Mouse (Mus musculus): ENCODE measurements around the gene Cxcl13. TPM values are rescaled to one million over a fixed set of nuclear protein-coding genes. Genes with fewer than 3 reads are reported as not detected.
A peak's percentile ranks its signal among the peaks of the same experiment; 100 is the strongest.

The Cxcl13 gene
- polyA plus RNA-seq, 1 experiment from 2014 or later: 0.44 TPM

DNA sequence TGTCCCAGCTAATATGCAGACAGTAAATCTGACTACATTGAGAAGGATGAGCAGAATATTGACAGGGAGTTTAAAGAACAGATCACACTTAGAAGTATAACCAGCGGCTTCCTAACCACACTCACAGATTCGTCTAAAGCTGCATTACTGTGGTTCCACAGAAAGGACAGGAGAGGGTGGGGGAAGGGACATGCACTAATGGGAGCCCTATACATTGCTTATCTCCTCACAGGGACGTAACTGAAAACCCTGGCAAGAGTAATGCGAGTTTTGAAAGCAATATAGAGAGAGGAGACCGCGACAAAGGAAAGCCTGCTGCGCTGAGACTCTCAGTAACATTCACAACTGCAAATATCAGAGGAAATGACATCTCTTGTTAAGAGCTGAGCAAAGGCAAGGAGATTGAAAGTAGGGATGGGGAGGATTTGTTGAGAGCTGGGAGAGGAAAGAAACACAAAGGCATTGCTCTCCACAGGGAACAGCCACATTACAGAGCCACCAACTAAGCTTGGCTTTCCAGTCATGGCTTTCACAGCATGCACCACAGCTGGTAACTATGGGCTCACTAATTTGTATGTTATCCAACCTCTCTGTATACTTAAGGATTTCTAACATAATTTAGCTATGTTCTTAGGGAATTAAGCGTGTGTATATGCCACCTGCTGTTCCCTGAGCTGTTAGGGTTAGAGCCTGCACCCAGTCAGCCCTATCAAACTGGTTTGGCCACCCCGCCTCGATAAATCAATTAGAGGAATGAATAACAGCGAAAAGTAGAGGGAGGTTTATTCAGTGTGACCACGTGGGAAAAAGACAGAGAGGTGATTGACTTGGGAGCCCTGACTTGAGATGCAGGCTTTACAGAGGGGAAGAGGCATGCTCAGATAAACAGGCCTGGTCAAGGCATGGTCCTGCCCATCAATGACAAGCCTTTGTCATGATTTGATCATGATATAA, 34.9 kb downstream of the Cxcl13 start:
- no peaks in the 10 kb centered on the region for H3K27me3 ChIP-seq (replicated peaks)
- 15% methylated on average over 12 of the region's 12 CpGs for WGBS
- H3K36me3 ChIP-seq: no peaks in the 10 kb centered on the region
- H3K9ac ChIP-seq (replicated peaks): no peak overlapping the region; the same call in 1 of the 2 replicates
- no peaks in the 10 kb centered on the region for H3K9me3 ChIP-seq (replicated peaks)
- H3K4me1 ChIP-seq: peaks cover 10% of the 10 kb centered on the region
- H3K4me3 ChIP-seq (replicated peaks): no peak overlapping the region
- peak; percentile 83 for ATAC-seq (ENCODE audit: low FRiP score)
- peak overlapping the region; percentile 37 for H3K4me2 ChIP-seq
- peak overlapping the region; percentile 30; the same call in 1 of the 2 replicates for H3K27ac ChIP-seq (replicated peaks)

DNA sequence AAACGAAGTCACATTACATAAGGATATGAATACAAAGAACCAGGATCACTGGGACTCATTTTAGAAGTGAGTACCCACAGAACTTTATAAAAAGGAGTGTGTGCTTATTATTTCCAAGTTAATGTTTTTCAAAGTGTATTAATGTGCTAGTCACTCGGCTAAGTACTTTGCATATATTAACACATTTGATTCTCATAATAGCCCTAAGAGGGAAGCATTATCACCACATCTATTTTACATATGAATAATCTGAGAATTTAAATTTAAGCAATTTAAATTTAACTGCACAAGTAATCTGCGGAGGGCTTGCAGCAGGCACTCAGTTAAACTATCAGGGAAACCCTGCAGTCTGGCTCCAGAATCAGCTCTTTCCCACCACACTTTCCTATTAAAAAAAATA, 40.5 kb downstream of the Cxcl13 start:
- H3K36me3 ChIP-seq: no peaks in the 10 kb centered on the region
- 49% methylated on average over 3 of the region's 3 CpGs for WGBS

DNA sequence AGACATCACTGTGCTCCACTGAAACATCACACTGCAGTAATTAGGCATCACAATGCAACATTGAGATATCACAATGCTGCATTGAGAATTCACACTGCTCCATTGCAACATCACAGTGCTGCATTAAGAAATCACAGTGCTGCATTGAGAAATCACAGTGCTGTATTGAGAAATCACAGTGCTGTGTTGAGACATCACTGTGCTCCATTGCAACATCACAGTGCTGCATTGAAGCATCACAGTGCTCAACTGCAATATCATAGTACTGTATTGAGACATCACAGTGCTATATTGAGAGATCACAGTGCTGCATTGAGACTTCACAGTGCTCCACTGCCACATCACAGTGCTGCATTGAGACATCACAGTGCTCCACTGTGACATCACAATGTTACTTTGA, 46.6 kb downstream of the Cxcl13 start:
- no peaks in the 10 kb centered on the region for H3K4me1 ChIP-seq
- H3K9me3 ChIP-seq (replicated peaks): no peaks in the 10 kb centered on the region
- no peaks in the 10 kb centered on the region for H3K36me3 ChIP-seq
- H3K4me3 ChIP-seq (replicated peaks): no peak overlapping the region
- no peak overlapping the region for H3K27ac ChIP-seq (replicated peaks)
- ATAC-seq (ENCODE audit: low FRiP score): no peak
- H3K4me2 ChIP-seq: no peak overlapping the region
- H3K27me3 ChIP-seq (replicated peaks): no peaks in the 10 kb centered on the region
- no peak overlapping the region for H3K9ac ChIP-seq (replicated peaks)

More for the DNA sequence above, 40.5 kb downstream of the Cxcl13 start:
- no peak overlapping the region for H3K27ac ChIP-seq (replicated peaks)
- H3K4me1 ChIP-seq: no peaks in the 10 kb centered on the region
- no peak overlapping the region for H3K9ac ChIP-seq (replicated peaks)
- H3K27me3 ChIP-seq (replicated peaks): no peaks in the 10 kb centered on the region
- H3K4me3 ChIP-seq (replicated peaks): no peak overlapping the region
- ATAC-seq (ENCODE audit: low FRiP score): peak; percentile 47; the same call in 1 of the 2 replicates
- no peak overlapping the region for H3K4me2 ChIP-seq
- H3K9me3 ChIP-seq (replicated peaks): no peaks in the 10 kb centered on the region

DNA sequence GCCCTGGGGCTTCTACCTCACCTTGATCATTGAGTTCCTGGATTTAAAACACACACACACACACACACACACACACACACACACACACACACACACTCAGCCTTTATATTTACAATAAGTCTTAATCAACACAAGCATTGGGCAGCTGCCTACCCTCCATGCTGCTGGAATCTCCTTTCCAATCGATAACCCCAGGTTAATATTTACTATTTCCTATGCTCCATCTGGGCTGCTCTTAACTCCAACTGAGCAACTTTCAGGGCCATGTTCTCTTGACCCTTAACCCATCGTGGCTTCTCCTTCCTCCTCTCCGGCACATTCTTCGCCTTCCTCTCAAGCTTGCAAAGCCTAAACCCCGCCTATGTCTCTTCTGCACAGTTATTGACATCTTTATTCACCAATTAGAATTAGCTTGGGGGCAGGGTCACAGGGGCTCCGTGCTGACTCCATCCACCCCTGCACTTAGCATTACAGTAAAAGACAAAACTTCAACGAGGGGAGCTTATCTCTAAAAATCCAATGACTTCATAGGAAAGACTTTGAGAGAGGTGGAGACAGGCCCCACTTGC, 51.6 kb downstream of the Cxcl13 start:
- Histone ChIP-seq H3K4me3 (replicated peaks) (no peak overlapping the region), H3K27me3 (replicated peaks) (no peaks in the 10 kb centered on the region), H3K4me2 (no peak overlapping the region), H3K9me3 (replicated peaks) (no peaks in the 10 kb centered on the region), H3K4me1 (no peaks in the 10 kb centered on the region), H3K36me3 (no peaks in the 10 kb centered on the region), H3K27ac (replicated peaks) (no peak overlapping the region), H3K9ac (replicated peaks) (no peak overlapping the region)
- WGBS: 82% methylated on average over 7 of the region's 7 CpGs
- no peak for ATAC-seq (ENCODE audit: low FRiP score)

DNA sequence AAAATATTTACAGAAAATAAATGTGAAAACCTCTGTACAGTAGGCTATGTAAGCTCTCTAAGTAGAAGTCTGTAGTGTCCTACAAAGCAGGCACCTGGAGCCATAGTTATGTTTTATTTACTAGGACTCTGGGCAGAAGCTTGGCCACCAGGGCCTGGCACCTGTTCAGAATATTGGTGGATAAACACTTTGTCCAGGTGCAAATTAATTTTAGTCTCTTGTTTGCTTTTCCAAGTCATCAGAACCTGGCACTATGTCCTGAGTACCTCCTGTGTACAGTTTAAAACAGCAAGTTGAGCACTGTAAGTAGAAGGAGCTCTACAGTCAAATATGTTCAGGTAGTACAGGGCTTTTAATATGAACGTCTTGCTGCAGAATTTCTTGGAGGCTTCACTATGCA, 52.3 kb downstream of the Cxcl13 start:
- Histone ChIP-seq H3K27ac (replicated peaks) (no peak overlapping the region), H3K36me3 (no peaks in the 10 kb centered on the region), H3K27me3 (replicated peaks) (no peaks in the 10 kb centered on the region), H3K4me2 (no peak overlapping the region), H3K9me3 (replicated peaks) (no peaks in the 10 kb centered on the region), H3K4me3 (replicated peaks) (no peak overlapping the region), H3K9ac (replicated peaks) (no peak overlapping the region), H3K4me1 (no peaks in the 10 kb centered on the region)
- no peak for ATAC-seq (ENCODE audit: low FRiP score)
- WGBS: 78% methylated on average over 1 of the region's 1 CpGs

Other genes with a start within 250 kb of the Cxcl13 start
- gene Gm7978, start 220.8 kb upstream of the Cxcl13 start, polyA plus RNA-seq (2015; fragmentation: Nextera tagmentation; extraction: Ambion mirVana): not detected in 2 replicates
- not detected in 2 replicates for gene Gm7982, start 214.9 kb upstream of the Cxcl13 start, polyA plus RNA-seq (2015; fragmentation: Nextera tagmentation; extraction: Ambion mirVana)
- not detected in 2 replicates for gene E330014E10Rik, start 181.0 kb upstream of the Cxcl13 start, polyA plus RNA-seq (2015; fragmentation: Nextera tagmentation; extraction: Ambion mirVana)
- 15.3 and 21.1 TPM in 2 replicates for gene Cnot6l, start 207.2 kb downstream of the Cxcl13 start, polyA plus RNA-seq (2015; fragmentation: Nextera tagmentation; extraction: Ambion mirVana)